Mouse (Mus musculus) C2C12 (cell line): ENCODE data around the gene Dusp13. TPM values are rescaled to one million over a fixed set of nuclear protein-coding genes. Genes with fewer than 3 reads are reported as not detected.

Experiments
- H3K27me3 ChIP-seq: one replicate; pipeline ENCODE4 v1.6.1; 2011; ENCODE audit not compliant: control insufficient read depth, insufficient read depth, insufficient read length
- H3K36me3 ChIP-seq: one replicate; pipeline ENCODE4 v1.6.1; 2011; ENCODE audit not compliant: control insufficient read depth, insufficient read depth
- H3K4me3 ChIP-seq: one replicate; pipeline ENCODE4 v1.5.1; 2011; ENCODE audit warnings: mild to moderate bottlenecking, control low read depth; ENCODE audit not compliant: poor library complexity, insufficient read depth, severe bottlenecking
- H3K79me2 ChIP-seq: one replicate; pipeline ENCODE4 v1.6.1; 2011; ENCODE audit not compliant: control insufficient read depth, insufficient read depth
- H3K79me3 ChIP-seq: one replicate; pipeline ENCODE4 v1.6.1; 2011; ENCODE audit warnings: low read depth, control low read depth
- H3ac ChIP-seq: one replicate; pipeline ENCODE3; 2011; ENCODE audit warnings: low read depth; ENCODE audit not compliant: control insufficient read depth, insufficient read length
- CEBPB ChIP-seq: IDR thresholded peaks from one replicate; pipeline ENCODE4 v1.6.1; 2011; ENCODE audit warnings: low read depth, mild to moderate bottlenecking, control low read depth, moderate library complexity
- CTCF ChIP-seq: IDR thresholded peaks from one replicate; pipeline ENCODE4 v1.5.1; 2011; ENCODE audit not compliant: control insufficient read depth, insufficient read depth, insufficient read length
- FOSL1 ChIP-seq: IDR thresholded peaks from one replicate; pipeline ENCODE4 v1.8.0; 2011; ENCODE audit warnings: mild to moderate bottlenecking, low read length; ENCODE audit not compliant: poor library complexity, insufficient read depth, severe bottlenecking
- MAX ChIP-seq: IDR thresholded peaks from one replicate; pipeline ENCODE4 v1.6.1; 2011; ENCODE audit warnings: mild to moderate bottlenecking, control low read depth
- MYOD1 ChIP-seq: IDR thresholded peaks from one replicate; pipeline ENCODE4 v1.6.1; 2011; ENCODE audit warnings: low read depth; ENCODE audit not compliant: control insufficient read depth, insufficient read length
- MYOG ChIP-seq: IDR thresholded peaks from one replicate; pipeline ENCODE4 v1.6.1; 2011; ENCODE audit not compliant: control insufficient read depth, insufficient read length; ENCODE audit errors: extremely low read depth
- USF1 ChIP-seq: IDR thresholded peaks from one replicate; pipeline ENCODE4 v1.6.1; 2011; ENCODE audit warnings: low read depth, mild to moderate bottlenecking, control low read depth, moderate library complexity
- polyA plus RNA-seq: library from polyadenylated mRNA; unstranded; fragments of >200 nt; fragmentation: generic; extraction: Trizol; gene quantifications from one replicate; pipeline ENCODE4 v1.2.1, GENCODE M21; 2012; ENCODE audit warnings: missing spikeins

Dusp13 gene
- polyA plus RNA-seq, 1 experiment: 2.7 TPM

DNA sequence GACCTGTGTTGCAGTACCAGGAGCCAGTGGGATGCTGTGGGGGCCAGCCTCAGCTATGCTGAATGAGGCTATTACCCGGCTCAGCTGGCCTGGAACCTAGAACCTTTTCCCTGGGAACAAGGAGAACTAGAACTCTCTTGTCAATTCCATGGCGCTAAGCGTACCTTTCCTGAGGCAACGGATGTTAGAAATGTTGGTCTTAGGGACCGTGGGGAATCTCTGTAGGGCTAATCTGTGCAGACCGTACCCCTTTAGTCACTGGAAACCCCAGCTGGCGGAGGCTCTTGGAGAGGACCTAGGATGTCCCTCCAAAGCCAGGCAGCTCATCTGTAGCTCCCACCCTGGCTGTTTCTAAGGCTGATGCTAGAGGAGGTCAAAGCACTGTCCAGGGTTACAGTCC lies 10.6 kb downstream of the Dusp13 start:
- no peaks in the 10 kb centered on the region for H3K27me3 ChIP-seq
- TF ChIP-seq USF1 (no peak), MAX (no peak), CTCF (no peak), MYOG (no peak), FOSL1 (no peak), MYOD1 (no peak), CEBPB (no peak)
- no peak overlapping the region for H3K4me3 ChIP-seq
- no peak overlapping the region for H3ac ChIP-seq
- H3K79me3 ChIP-seq: no peaks in the 10 kb centered on the region
- H3K36me3 ChIP-seq: no peaks in the 10 kb centered on the region
- no peaks in the 10 kb centered on the region for H3K79me2 ChIP-seq

DNA sequence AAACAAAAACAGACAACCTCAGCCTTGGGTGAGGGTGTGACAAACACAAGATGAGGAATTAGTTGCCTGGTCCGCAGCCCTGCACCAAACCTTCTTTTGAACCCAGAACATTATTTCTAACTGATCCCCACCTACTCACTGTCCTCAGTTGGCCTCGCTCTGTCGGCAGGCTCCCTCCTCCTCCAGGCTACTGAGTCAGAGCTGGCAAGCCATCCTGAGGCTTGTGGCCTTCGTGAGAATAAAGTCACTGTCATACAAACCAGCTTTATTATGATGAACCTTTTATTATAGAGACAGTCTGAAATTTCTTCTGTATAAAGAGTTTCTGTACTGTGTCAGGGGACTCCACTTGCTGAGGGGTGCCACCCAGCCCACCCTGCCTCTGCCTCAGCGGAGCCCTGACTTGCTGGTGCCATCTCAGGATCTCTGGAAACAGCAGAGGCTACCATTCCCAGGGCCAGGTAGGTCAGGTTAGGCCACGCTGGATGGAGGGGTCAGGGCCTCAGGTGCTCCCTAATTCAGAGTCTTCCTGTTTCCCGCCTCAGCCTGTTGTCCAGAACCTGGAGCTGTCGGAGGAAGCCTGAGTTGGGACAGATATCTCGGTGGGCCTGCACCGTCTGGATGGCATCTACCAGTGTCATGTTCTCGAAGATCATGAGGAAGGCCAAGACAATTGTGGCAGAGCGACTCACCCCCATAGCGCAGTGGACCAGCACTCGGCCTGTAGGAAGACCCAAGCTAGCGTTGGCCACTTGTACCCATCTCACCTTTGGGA lies 17.7 kb downstream of the Dusp13 start:
- H3K79me2 ChIP-seq: no peaks in the 10 kb centered on the region
- no peaks in the 10 kb centered on the region for H3K36me3 ChIP-seq
- H3ac ChIP-seq: no peak overlapping the region
- H3K27me3 ChIP-seq: no peaks in the 10 kb centered on the region
- TF ChIP-seq MYOG (no peak), USF1 (no peak), CEBPB (no peak), MAX (no peak), CTCF (no peak), FOSL1 (no peak), MYOD1 (no peak)
- no peaks in the 10 kb centered on the region for H3K79me3 ChIP-seq
- H3K4me3 ChIP-seq: no peak overlapping the region

DNA sequence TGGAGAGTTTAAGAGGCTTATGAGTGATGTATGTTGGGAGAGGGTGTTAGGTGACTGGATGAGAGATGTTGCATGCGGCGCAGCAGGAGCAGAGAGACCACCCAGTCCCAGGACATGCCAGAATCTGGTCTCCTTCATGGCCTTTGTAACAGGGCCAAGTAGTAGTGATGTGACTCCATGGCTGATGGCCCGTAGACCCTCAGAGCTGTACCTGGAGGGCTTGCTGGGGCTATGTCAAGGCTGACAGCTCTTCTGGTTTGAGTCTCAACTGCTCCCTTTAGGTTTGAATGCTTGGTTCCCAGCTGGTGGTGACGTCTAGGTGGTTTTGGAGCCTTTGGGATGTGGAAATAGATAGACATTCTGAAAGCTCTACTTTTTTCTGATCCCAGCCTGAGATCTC lies 21.0 kb downstream of the Dusp13 start:
- no peak for TF ChIP-seq MAX
- TF ChIP-seq CEBPB: no peak
- no peak for TF ChIP-seq USF1
- no peaks in the 10 kb centered on the region for H3K79me3 ChIP-seq
- no peak overlapping the region for H3K4me3 ChIP-seq
- H3K79me2 ChIP-seq: no peaks in the 10 kb centered on the region
- H3K27me3 ChIP-seq: no peaks in the 10 kb centered on the region
- no peaks in the 10 kb centered on the region for H3K36me3 ChIP-seq
- no peak overlapping the region for H3ac ChIP-seq

DNA sequence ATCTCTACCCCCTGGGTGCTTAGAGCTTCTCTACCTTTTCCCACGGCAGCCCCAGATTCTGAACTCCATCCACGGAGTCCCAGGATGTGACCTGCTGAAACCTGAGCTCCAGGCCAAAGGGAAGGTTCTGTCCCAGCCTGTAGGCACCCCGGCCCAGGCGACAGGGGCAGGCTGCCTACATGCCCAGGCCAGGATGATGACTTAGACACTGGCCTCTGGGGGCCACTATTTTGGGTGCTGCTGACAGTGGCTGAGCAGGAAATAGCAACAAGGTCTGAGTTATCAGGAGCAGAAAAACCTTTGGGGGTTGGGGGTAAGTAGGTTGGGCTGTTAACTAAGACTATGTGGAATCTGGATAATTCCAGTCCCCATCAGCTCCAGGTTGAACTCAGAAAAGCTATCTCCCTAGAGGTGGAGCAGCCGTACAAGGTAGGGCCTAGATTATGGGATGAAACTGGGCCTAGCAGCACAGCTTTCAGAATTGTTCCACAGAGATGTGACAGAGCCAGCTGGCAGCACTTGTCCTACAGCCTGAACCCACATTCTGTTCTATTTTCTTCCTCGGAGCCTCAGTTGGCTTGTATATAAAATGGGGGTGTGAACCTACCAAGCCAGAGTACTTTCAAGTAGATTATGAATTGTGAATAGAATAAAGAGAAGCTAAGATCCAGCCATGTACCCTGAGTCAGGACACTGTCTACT lies 21.8 kb downstream of the Dusp13 start:
- H3K79me3 ChIP-seq: no peaks in the 10 kb centered on the region
- H3ac ChIP-seq: no peak overlapping the region
- H3K36me3 ChIP-seq: no peaks in the 10 kb centered on the region
- no peaks in the 10 kb centered on the region for H3K79me2 ChIP-seq
- H3K27me3 ChIP-seq: no peaks in the 10 kb centered on the region
- no peak overlapping the region for H3K4me3 ChIP-seq
- TF ChIP-seq MYOD1: no peak
- no peak for TF ChIP-seq CTCF
- TF ChIP-seq USF1: no peak
- no peak for TF ChIP-seq MYOG
- no peak for TF ChIP-seq FOSL1
- no peak for TF ChIP-seq CEBPB

DNA sequence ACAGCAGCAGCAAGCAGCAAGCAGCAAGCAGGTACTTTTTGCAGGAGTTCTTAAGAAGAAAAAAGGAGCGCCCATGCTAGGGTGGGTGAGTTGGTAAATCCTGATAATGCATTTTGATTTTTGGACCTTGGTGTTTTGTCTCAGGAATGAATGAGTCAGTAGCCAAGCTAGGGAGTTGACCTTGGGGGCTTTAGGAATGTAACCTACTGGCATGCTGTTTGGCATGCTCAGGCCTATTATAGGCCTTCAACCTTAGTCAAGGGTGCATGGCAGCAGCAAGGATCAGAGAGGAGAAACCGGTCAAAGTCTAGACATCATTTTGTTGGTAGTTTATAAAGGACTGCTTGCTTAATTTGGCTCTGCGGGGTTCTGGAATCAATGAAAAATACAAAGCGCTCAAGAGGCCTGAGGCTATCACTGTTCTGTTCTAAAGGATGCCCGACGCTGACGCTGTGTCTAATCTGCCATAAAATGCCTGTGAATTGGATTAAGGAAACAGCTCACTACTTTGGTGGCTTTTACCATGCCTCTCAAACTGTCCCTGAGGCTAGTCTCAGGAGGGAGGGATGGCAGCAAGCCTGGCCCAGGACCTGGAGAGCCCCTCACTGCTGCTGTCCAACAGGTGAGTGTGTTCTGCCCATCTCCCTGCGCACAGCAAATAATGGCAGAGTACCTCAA lies 28.8 kb downstream of the Dusp13 start:
- no peaks in the 10 kb centered on the region for H3K36me3 ChIP-seq
- H3K79me3 ChIP-seq: no peaks in the 10 kb centered on the region
- no peak overlapping the region for H3ac ChIP-seq
- no peaks in the 10 kb centered on the region for H3K27me3 ChIP-seq
- H3K79me2 ChIP-seq: no peaks in the 10 kb centered on the region
- no peak for TF ChIP-seq MAX
- no peak for TF ChIP-seq MYOG
- TF ChIP-seq USF1: no peak
- no peak for TF ChIP-seq CTCF
- TF ChIP-seq FOSL1: no peak
- TF ChIP-seq CEBPB: no peak
- no peak for TF ChIP-seq MYOD1
- no peak overlapping the region for H3K4me3 ChIP-seq
